Mouse (Mus musculus) cerebellum, adult 9-11 months (tissue): Measurements from ENCODE around the gene Pigz.

Experiments
- DNase-seq: peaks from one replicate; pipeline ENCODE4 v3.0.0; 2022

Gene Pigz

DNA sequence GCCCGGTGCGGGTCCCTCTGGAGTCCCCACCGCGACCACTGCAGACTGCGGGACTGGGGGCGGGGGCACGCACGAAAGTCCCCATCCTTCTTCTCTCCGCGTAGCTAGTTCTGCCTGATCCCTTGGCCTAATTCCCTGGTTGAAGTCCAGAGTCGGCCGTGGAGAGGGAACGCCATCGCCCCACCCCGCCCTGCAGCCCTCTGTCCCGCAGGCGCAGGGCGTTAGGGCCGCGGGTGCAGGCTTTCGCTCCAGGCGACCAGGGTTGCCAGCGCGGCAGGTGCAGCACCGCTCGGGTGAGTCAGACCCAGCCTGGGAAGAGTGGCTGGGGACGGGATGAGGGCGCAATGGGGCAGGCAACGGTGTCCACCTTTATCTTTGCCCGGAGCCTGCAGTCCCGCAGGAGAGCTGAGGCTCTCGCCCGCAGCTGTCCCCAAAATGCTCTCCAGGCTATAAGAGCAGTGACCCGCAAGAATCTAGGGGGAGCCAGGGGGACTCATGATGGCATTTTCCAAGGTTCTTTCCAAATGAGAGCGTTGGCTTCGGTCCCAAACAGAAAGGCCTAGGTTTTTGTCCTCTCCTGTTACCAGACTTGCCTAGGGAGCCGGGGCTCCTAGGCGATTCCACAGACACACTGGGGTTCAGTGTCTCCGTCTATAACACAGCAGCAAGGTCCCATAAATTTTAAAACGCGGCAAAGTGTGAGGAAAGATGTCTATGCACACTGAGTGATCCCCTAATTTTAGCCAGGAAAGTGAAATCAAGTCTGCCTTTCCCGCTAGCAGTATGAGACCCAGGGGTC is at the start of gene Pigz:
Gene Pigz (plus strand): TSS at position 101 of the 799 bp plus-strand sequence.
- DNase-seq: peak; percentile 90

DNA sequence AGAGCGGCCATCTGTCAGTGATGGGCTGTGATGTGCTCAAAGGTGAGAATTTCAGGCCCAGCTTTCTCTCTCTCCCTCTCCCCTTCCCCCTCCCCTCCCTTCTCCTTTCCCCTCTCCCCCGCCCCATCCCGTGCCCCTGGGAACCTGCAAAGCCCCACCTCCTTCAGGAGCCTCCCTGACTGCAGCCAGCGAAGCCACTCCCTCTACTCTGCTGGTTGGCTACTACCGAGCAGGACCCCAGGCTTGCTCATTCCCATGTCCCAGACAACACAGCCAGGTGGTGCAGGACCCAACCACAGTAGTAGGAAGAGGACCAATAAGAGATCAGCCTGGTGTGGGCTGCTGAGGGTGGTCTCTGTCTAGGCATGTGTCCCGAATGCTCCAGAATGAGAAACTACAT is 49.7 kb upstream of the Pigz start:
- DNase-seq: no peak

DNA sequence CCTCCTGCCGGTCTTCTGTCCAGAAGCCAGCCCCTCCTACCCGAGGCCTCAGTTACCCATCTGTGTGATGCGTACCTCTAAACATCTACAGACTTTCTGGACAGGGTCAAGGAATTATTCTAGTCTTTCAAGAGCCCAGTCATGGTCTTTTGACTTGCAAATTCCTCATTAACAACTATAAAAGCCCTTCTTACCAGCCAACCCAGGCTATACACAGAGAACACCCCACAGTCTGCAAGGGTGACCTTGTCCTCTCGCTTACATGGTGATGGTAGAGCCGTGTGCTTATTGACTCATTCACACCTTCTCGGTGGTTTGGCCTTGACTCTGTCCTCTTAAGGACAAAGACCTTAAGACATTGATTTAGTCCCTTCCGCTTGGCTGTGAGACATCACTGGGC is 42.7 kb upstream of the Pigz start:
- DNase-seq: no peak

DNA sequence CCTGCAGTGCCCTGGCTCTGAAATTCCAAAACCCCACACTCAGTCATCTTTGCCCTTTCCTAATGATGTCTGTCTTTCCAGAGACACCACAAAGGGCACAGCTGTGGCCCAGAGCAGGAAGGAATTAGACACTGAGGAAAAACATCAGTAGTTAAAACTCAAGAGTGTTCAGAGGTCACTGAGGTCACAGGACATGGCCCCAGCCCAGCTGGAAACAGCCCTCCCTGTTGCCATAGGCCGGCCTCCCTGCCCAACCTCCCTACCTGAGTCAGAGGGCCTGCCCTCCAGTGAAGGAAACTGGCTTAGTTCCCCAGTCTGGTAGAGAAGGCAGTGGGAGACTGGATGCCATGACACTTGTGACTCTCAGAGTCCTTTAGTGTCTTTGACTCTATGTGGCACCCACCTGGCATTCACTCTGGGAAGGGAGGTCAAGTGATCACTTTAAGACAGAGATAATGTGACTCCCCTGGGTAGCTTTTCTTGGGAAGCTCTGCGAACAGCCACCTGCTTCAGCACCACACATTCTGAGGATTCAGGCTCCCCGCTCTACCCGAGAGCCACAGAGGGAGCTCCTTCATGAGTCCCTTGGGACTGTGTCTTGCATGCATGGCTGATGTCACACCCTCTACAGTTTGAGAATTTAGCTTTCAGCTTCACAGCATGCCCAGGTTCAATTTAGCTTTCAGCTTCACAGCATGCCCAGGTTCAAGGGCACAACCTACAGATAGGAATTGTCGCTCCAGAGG is 40.1 kb upstream of the Pigz start:
- no peak for DNase-seq

DNA sequence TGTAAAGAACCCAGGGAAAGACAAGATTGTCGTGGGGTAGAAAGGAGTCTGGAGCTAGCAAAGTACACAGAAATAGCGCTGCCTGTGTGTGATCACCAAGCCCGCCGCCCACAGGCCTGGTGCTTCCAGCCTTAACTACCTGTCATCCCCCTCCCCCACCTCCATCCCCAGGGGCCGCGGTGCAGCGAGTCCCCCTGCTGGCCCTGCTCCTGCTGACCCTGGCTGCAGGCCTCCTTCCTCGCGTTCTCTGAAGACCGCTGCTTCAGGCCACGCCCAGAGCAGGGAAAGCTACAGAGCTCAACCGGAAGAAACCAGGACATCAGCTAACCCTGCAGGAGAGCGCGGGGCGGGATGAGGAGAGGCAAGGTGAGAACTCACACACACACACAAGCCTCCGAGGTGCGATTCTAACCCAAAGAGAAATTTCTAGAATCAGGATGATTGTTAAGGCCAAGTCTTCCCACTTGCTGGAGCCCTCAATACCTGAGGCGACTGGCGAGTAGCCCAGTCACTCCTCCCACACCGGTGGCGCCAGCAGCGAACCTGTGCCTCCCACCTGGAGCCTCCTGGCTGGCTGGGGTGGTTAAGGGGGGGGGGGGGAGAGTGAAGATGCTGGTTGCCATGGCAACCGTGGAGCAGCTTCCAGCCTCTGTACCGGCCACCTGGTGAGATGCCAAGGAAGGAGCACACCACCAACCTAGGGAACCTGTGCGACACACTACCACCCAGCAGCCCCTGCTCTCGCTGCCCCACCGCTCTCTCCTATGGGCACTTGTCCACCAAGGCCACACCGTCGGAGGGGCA is 36.5 kb upstream of the Pigz start:
- DNase-seq: peak; percentile 75

DNA sequence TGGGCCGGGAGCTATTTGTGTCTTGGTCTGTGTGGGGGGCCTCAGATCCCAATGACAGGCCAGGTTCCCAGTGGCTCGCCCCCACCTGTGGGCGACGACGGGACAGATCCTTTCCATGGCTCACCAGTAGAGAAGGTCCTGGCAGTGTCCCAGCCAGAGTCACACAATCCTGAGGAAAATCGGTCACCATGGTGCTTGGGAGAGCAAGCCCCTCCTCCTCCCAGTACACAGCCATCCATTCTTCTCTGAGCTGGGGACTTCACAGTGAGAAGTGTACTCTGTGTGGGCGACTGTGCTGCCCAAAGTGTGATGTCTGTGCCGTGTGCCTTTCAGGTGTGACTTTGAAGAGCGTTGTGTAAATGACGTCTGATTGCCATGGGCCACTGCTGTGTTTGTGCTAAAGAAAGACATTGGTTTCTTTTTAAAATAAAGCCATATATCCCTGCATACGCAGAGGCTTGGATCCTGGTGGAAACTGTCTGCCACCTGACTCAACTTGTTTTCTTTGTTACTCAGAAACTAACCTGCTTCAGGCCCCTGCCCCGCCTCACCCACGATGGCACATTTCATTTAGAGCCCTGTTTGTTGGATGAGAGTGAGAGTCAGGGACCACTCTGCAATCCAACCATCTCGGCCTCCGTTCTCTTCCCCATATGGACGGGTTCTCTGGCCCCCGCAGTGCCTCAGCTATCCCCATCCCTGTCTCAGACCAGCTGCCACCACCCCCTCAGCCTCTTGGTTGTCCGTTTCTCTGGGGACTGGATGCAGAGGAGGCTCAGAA is 34.9 kb upstream of the Pigz start:
- no peak for DNase-seq

DNA sequence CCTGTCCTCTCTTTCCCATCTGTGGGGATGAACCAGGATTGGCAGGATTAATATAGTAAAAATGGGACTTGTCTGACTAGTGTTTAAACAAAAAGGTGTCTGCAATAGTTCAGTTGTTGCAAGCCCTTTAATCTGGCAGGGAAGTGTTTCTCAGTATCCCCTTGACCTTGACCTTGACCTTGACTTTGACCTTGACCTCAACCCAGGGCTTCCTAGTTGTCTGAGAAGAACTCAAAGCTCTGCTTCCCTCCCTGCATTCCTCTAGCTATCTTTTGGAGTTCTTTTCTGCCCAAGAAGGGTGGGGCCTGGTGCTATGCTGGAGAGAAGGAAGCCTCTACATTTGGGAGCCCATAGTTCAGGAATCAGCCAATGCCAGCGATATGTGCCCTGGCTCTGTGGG is 31.8 kb upstream of the Pigz start:
- DNase-seq: no peak

DNA sequence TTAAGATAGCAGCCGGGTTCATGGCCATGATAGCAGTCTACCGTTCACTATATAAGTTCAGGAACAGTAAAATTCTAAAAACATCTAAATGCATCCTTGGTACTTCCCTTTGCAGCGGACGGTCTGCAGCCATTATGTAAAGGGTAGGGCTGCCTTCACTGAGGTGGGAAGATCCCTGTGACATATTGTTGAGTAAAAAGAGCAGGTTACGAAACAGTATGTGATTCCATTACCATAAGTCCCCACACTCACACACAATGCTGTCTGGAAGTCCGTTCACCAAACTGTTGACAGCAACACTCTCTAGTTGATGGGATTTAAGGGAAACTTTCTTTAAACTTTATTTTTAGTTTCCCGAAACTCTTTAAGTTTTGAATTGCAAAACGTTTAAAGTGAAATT is 30.4 kb upstream of the Pigz start:
- DNase-seq: no peak

DNA sequence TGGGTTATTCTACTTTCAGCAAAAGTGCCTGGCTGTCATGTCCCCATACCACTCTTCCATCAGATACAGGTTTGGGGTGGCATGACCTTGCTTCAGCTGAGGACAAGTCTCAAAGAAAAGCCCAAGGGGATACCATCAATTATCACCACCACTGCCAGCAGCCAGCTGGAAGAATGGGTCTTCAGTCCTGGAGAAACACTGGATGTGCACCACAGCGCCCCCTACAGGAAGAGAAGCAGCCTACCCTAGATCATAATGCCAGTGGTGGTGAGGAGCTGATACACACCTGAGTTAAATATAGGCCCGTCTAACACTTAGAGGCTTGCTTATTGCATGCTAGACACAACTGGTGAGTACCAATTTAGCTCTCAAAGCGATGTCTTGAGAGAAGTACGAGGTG is 28.3 kb upstream of the Pigz start:
- DNase-seq: no peak

DNA sequence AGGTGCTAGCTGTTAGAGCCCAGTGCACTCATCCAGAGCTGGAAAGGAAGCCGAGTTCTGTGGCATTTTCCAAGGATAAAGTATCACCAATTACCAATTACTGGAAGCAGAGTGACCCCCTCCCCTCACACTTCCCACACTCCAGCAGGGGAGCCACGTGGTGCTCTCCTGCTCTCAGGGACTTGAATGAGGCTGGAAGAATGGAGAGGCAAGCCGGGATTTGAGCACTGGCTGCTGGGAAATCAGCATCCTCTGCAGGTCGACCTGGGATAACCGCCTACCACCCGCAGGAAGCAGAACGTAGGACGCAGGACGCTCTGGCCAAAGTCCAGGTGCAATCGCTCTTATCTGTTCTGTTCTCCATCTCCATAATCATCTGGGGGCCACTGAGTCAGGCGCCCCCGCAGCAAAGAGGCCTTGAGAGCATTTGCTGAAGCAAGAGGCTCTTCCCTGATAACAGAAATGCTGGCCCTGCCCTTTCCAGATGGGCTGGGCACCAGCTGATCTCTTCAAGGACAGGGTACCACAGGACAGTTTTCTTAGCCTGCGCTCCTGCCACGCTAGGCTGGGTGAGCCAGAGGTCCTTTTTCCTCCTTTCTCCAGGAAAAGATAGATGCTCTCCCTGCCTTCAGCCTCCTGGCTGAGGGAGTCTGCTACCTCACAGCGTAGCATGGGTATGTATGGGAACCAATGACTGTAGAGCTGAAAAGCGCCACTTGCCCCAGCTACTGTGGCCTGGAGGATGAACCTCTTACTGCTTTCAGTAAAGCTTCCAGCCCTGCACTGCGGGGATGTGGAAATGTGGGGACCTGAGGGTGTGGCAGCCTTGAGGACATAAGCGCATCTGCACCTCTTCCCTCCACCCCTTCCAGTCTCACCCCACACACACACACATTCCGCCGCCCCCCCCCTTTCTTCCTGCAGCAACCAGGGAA is 27.5 kb upstream of the Pigz start:
- no peak for DNase-seq

DNA sequence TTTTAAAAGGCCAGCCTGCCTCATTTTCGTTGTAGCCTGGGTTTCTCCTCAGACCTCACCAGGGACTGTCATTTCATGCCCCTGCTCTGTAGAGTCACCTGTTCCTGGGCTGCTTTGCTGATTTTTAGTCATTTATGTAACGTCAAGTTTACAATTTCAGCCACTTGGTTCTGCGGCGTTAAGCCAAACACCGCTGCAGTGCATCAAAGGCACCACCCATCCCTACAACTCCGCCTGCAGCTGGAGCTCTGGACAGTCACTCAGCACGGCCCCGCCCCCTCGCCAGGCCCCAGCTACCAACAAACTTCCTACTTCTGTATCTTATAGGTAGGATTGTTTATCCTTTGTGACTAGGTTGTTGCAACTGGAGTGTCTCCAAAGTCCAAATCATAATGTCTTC is 26.8 kb upstream of the Pigz start:
- DNase-seq: no peak

DNA sequence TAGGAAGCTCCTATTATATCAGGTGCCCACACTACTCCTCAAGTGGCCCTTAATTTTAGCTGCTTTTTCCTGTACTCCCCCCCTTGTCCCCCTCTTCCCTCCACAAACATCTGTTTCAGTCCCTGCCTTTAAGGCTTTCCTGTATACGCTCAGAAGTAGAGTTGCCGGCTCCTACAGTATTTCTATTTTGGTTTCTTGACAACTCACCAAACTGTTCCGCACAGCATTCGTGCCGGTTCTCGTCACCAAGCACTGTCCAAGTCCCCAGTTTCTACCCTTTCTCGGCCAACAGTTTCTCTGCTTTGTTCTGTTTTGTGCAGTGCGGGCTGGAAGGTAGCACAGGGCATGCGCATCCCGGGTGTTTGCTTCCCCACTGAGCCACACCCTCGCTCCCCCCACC is 24.7 kb upstream of the Pigz start:
- no peak for DNase-seq

DNA sequence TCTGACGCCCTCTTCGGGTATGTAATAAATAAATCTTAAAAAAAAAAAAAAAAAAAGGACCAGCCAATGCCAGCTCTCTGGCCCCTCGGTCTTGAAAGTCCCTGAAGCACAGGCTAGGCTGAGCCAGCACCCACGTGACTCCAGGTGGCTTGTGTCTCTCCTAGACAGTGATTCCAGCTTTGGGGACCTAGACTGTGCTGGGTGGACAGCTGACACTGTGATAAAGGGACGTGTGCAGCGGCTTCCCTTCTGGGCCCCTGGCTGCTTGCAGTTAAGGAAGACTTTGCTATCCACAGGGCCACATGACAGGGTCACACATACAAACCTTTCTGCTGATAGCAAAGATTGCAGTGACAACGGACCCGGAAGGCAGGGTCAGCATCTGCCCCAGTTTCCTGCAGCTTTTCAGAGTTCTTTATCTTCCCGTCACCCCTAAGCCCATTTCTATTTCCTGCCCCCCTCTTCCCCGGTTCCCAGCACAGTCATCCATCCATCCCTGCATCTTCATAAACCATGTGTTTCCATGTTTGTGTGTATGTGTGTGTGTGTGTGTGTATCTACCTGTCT is 23.3 kb upstream of the Pigz start:
- no peak for DNase-seq

DNA sequence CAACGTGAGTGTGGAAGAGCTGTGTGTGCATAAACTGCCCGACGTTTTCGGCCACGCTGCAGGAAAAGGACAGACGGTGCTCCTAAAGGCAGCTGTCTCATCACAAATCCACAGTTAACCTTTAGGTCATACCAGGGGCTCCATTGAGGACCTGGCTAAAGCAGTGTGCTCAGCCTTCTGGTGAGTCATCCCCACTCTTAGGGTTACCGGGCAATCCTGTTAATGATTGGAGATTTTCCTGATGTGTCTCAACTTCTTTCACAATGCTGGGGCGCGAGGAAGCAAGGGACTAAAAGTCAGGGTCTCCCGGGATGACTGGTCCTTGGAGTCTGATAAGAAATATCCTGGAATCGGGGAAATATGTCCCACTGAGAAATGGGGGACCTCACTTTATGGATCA is 15.9 kb upstream of the Pigz start:
- DNase-seq: no peak

DNA sequence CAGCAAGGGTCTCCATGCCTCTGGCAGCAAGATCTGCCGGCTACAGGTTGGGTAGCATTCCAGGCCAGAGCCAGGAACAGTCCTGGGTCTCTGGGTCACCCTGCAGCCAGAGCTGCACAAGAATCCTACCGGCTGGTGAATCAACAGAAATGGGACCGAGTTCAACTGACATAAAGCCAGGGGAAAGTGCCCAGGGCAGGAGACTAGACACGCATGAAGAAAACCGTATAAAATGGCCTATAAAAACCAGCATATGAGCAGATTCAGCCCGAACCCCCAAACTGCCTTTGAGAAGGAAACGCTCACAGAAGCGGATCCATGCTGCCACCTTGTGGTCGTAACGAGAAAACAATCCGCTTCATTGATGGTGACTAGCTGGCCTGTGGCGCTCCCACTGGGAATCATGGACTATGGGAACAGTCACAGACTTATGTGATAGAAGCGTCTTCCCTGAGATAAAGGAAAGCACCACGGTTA is 15.4 kb upstream of the Pigz start:
- DNase-seq: peak; percentile 85

DNA sequence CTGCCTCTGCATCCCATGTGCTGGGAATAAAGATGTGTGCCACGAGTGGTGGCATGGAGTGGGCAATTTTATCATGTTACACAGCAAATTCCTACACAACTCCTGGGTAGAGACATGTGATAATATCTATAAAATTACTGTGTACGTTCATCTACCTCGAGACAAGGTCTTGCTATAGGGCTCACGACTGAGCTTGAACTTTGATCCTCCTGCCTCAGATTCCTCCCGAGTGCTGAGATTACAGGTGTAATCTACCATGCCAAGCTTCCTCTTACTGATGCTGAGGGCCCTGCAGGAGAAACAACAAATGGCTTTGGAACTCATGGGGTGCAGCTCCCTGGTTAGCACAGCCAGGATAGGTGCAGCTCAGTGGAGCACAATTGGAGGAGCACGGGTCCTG is 9.3 kb upstream of the Pigz start:
- DNase-seq: no peak

DNA sequence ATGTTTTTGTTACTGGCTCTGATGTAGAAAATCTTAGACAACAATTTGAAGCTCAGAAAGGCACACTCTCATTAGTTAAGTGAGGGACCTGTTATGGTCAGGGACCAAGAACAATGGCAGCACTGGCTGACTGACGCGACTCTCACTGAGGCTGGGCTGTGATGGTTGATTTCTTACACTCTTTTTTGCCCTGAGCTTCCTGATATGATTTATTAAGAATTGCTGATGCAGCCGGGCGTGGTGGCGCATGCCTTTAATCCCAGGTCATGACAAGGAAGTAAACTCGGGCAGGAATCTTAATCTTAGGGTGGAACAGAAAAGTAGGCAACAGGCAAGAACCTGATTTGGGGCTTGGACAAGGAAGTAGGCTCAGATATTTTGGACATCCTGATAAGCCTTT is 7.6 kb upstream of the Pigz start:
- no peak for DNase-seq

DNA sequence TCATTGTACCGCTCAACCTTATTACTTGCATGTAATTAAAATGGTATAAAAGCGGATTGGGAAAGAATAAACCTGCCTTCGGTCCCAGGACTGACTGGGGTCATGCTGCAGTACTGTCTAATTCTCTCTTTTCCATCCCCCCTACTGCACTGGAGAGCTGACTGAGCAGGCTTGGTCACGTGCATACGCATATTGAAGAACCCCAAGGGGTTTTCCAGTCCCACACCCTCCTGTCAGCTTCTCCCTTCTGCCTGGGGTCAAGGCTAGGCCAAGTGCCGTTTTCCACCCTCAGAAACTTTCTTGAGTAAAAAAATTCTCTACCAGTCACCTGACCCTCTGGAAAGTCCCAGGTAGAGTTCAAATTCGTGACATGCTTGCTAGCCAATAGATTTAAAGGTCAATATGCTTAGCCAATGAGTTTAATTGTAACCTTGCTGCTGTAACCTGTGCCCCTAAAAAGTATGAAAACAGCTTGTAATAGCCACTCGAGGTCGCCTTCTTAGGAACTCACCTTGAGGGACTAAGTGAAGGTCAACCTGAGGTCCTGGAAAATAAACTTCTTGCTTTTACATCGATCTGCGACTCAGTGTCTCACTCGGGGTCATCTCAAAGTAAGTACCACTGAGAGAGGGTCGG is 7.0 kb upstream of the Pigz start:
- DNase-seq: no peak

DNA sequence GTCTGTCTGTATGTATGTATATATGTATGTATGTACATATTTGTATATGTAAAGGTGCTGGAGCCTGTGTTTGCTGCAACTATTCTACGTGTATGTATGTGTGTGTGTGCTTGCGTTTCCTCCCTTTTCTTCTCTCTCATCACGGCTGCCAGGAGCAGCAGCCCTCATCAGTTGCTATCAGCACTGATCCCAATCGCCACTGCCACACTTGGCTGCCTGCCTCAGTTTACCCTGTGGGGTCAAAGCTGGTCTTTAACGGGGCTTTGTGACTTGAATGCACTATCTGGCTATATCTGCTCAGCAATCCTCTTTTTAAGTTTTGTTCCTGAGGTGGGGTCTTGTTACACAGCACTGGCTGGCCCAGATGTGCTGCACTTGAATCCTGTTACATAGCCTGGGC is 6.2 kb upstream of the Pigz start:
- DNase-seq: no peak

DNA sequence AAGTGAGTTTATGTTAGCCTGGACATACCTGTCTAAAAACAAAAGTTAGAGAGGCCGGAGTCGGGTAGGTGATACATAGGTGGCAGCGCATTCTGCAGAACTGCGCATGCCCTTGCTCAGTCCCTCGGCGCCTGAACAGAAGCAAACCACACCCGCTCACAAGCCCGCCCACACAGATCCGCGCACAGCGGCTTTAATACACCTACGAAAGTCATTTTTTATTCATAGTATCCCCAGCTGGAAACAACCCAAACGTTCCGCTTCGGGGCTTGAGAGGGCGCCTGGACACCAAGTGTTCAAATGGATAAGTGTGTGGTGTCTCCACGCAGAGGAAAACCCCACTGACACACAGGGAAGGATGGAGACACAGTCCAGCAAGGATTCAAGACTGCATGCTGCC is 2.3 kb upstream of the Pigz start:
- DNase-seq: peak; percentile 51

DNA sequence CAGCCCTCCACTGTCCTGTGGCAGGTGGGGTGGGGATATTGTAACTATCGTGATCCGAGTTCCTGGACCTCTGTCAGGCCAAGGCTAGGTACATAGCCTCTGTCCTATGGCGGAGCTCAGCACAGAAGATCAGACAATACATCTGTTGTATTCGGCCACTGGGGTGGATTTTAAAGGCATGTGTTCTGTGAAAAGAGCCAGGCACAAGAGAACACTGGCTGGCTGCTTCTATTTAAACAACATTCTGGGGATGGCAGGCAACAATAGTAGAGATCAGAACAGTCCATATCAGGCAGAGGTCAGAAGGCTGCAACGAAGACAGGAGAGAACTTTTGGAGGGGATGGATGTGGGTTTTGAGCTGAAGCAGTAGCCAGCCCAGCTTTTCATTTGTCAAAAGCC is 1.4 kb upstream of the Pigz start:
- DNase-seq: peak; percentile 61
